Mouse (Mus musculus) liver, postnatal 0 days (tissue): ENCODE measurements around the gene Gm10961. TPM values are rescaled to one million over a fixed set of nuclear protein-coding genes. Genes with fewer than 3 reads are reported as not detected.

Experiments
- ATAC-seq: fragments of 200-750 bp; cut with Nextera tagmentation; 2 replicates; pipeline ENCODE4 v1.8.0; 2017; ENCODE audit warnings: mild to moderate bottlenecking, moderate library complexity
- DNase-seq: peaks from one replicate; pipeline ENCODE4 v3.0.0-alpha.2; 2016
- H3K27ac ChIP-seq: fragments of 300-500 bp; sonication (generic); 2 replicates; pipeline ENCODE4 v1.5.1; 2014; ENCODE audit warnings: antibody characterized with exemption, moderate library complexity, mild to moderate bottlenecking, low read depth
- H3K27me3 ChIP-seq: fragments of 300-500 bp; sonication (generic); 2 replicates; pipeline ENCODE4 v1.6.1; 2014; ENCODE audit warnings: low read length, control low read depth, mixed read lengths; ENCODE audit not compliant: insufficient read depth
- H3K36me3 ChIP-seq: fragments of 300-500 bp; sonication (generic); replicated peaks from 2 replicates; pipeline ENCODE4 v1.6.1; 2014; ENCODE audit warnings: mild to moderate bottlenecking, control low read depth, low read length, moderate library complexity, mixed read lengths; ENCODE audit not compliant: insufficient read depth
- H3K4me1 ChIP-seq: fragments of 300-500 bp; sonication (generic); 2 replicates; pipeline ENCODE4 v1.6.1; 2014; ENCODE audit warnings: antibody characterized with exemption, mild to moderate bottlenecking, control low read depth; ENCODE audit not compliant: insufficient read depth
- H3K4me2 ChIP-seq: fragments of 300-500 bp; sonication (generic); 2 replicates; pipeline ENCODE4 v1.6.1; 2014; ENCODE audit warnings: low read depth, mild to moderate bottlenecking, low read length, moderate library complexity, mixed read lengths
- H3K4me3 ChIP-seq: fragments of 300-500 bp; sonication (generic); 2 replicates; pipeline ENCODE4 v1.5.1; 2014; ENCODE audit warnings: low read depth, low read length
- H3K9ac ChIP-seq: fragments of 300-500 bp; sonication (generic); replicated peaks from 2 replicates; pipeline ENCODE4 v1.6.1; 2014; ENCODE audit warnings: mild to moderate bottlenecking, moderate library complexity
- H3K9me3 ChIP-seq: fragments of 300-500 bp; sonication (generic); 2 replicates; pipeline ENCODE4 v1.6.1; 2016; ENCODE audit warnings: mild to moderate bottlenecking, control low read depth, low read length, mixed read lengths
- CTCF ChIP-seq: sonication (generic); IDR thresholded peaks from 2 replicates; pipeline ENCODE4 v1.5.1; 2016; ENCODE audit warnings: antibody characterized with exemption, low read depth
- EP300 ChIP-seq: IDR thresholded peaks from 2 replicates; pipeline ENCODE4 v1.6.1; 2016; ENCODE audit warnings: antibody characterized with exemption, low read depth, mild to moderate bottlenecking
- WGBS: fragments of 180-500 bp; shearing (Covaris S2); extraction: QIAGEN DNeasy Blood & Tissue Kit; methylation state at CpG from one replicate; pipeline ENCODE4 v1.1.7; 2014; ENCODE audit not compliant: insufficient replicate concordance; 5-methylcytosine and 5-hydroxymethylcytosine counted together
- polyA plus RNA-seq: library from polyadenylated mRNA; unstranded; fragments of >200 nt; fragmentation: Nextera tagmentation; extraction: Ambion mirVana; gene quantifications from 2 replicates; pipeline ENCODE4 v1.2.1, GENCODE M21; 2015

The Gm10961 gene
- polyA plus RNA-seq, 1 experiment from 2014 or later: not detected

DNA sequence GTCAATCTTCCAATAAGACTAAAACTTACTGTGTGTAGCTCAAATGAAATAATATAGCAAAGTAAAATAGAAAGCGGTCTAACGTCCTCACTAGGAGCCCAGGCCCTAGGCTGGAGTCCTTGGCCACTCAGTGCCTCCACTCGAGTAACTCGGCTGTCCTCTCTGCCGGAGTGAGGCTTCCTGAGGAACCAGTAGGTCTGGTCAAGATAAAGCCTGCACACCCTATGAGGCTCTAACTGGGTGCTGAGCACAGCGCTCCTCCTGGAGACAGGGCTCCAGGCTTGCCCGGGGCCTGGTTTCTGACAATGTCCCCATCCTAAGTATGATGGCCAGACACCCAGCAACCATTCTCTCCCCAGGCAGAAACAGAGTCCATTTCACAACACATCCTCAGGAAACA is 8.6 kb upstream of the Gm10961 start:
- no peak overlapping the region for H3K27ac ChIP-seq
- H3K9ac ChIP-seq: no peak overlapping the region
- H3K4me2 ChIP-seq: no peak overlapping the region
- DNase-seq (no peak), ATAC-seq (no peak)
- H3K4me1 ChIP-seq: no peaks in the 10 kb centered on the region
- no peaks in the 10 kb centered on the region for H3K27me3 ChIP-seq
- H3K4me3 ChIP-seq: no peak overlapping the region
- peaks cover 87% of the 10 kb centered on the region for H3K36me3 ChIP-seq
- no peaks in the 10 kb centered on the region for H3K9me3 ChIP-seq
- TF ChIP-seq EP300: no peak
- TF ChIP-seq CTCF: no peak
- 86% methylated on average over 7 of the region's 7 CpGs for WGBS

DNA sequence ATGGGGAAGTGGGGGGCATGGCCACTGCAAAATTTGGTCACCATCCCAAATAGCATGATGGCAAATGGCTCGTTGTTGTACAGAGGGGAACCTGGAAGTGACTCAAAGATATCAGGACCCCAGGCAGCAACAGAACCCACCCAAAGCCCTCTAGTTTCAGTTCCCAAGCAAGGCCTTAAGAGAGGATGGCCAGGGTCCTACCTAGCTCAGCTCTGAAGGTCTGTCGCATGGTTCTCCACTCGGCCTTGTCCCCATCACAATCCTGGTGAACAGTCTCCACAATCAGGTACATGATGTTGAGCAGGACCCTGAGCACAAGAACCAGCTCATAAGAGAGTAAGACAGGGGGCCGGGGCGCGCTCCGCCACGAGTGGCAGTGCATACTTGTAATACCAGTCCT is 6.7 kb upstream of the Gm10961 start:
- Histone ChIP-seq H3K4me2 (no peak overlapping the region), H3K4me3 (no peak overlapping the region), H3K4me1 (no peaks in the 10 kb centered on the region), H3K27ac (no peak overlapping the region), H3K9me3 (no peaks in the 10 kb centered on the region), H3K27me3 (no peaks in the 10 kb centered on the region), H3K36me3 (peaks cover 77% of the 10 kb centered on the region), H3K9ac (no peak overlapping the region)
- ATAC-seq (no peak), DNase-seq (no peak)
- TF ChIP-seq EP300 (no peak), CTCF (no peak)
- 86% methylated on average over 8 of the region's 8 CpGs for WGBS

DNA sequence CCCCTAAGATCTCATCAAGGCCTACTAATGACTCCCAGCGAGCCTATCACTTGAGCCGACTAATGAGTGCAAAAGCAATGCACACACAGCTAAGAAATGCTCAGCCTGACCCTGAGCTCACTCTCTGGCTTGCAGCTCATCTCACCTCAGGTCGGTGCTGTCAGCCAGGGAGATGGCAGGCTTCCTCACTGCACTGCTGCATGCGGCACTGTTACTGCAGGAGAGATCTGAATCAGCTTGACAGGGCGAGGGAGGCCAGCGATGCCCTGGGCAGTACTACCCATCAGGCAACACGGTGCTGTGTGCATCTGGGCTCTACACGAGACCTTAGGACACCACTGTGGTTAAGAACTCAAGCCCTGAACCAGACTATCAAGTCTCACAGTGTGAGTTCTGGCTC is 5.6 kb upstream of the Gm10961 start:
- peaks cover 69% of the 10 kb centered on the region for H3K36me3 ChIP-seq

DNA sequence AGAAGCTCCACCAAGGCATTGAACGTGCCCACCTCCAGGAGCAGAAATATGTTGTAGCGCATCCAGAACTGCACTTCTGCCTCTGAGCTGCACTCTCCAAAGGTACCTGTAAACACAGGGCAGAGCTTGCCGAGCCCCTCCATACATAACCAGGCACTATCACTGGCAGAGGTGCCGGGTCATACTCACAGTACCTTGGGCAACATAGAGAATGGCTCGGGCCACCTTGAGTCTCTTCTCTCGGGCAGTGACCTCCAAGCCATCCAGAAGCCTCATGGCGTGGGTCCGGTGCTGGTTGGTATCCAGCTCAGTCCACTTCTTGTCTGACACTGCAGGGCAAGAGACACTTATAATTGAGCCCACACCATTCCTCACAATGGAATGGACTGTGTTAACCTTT is 4.4 kb upstream of the Gm10961 start:
- WGBS: 91% methylated on average over 8 of the region's 8 CpGs
- no peaks in the 10 kb centered on the region for H3K9me3 ChIP-seq
- TF ChIP-seq CTCF: no peak
- TF ChIP-seq EP300: no peak
- ATAC-seq (no peak), DNase-seq (no peak)
- peaks cover 8% of the 10 kb centered on the region for H3K4me1 ChIP-seq
- H3K4me3 ChIP-seq: no peak overlapping the region
- no peaks in the 10 kb centered on the region for H3K27me3 ChIP-seq
- no peak overlapping the region for H3K27ac ChIP-seq
- peaks cover 58% of the 10 kb centered on the region for H3K36me3 ChIP-seq
- no peak overlapping the region for H3K9ac ChIP-seq
- H3K4me2 ChIP-seq: no peak overlapping the region

More for the DNA sequence above, 5.6 kb upstream of the Gm10961 start:
- WGBS: 81% methylated on average over 8 of the region's 8 CpGs
- H3K4me1 ChIP-seq: peaks cover 5% of the 10 kb centered on the region
- TF ChIP-seq EP300 (no peak), CTCF (no peak)
- no peak overlapping the region for H3K27ac ChIP-seq
- no peaks in the 10 kb centered on the region for H3K9me3 ChIP-seq
- H3K27me3 ChIP-seq: no peaks in the 10 kb centered on the region
- no peak overlapping the region for H3K4me2 ChIP-seq
- DNase-seq (no peak), ATAC-seq (no peak)
- H3K4me3 ChIP-seq: no peak overlapping the region
- no peak overlapping the region for H3K9ac ChIP-seq

DNA sequence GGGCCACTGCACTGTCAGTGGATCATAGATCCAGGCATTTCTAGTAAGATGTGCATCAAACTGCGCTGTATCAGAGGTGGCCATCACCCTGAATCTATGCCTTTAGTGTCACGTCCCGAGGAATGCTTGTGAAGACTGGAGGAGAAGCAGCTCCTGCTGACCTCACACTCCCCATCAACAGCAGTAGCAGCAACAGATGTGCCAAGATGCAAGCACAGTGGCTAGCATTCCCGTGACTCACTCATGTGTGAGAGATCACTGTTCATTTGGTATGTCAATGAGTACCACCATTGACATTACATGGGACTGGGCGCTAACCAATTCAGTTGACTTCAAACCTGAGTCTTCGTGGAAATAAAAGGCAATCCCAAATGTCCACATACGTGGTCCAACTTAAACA is 3.5 kb upstream of the Gm10961 start:
- Histone ChIP-seq H3K4me1 (peaks cover 12% of the 10 kb centered on the region), H3K9ac (no peak overlapping the region), H3K36me3 (peaks cover 49% of the 10 kb centered on the region), H3K9me3 (no peaks in the 10 kb centered on the region), H3K4me3 (no peak overlapping the region), H3K4me2 (no peak overlapping the region), H3K27me3 (no peaks in the 10 kb centered on the region), H3K27ac (no peak overlapping the region)
- 85% methylated on average over 7 of the region's 7 CpGs for WGBS
- ATAC-seq (no peak), DNase-seq (no peak)
- no peak for TF ChIP-seq EP300
- no peak for TF ChIP-seq CTCF

DNA sequence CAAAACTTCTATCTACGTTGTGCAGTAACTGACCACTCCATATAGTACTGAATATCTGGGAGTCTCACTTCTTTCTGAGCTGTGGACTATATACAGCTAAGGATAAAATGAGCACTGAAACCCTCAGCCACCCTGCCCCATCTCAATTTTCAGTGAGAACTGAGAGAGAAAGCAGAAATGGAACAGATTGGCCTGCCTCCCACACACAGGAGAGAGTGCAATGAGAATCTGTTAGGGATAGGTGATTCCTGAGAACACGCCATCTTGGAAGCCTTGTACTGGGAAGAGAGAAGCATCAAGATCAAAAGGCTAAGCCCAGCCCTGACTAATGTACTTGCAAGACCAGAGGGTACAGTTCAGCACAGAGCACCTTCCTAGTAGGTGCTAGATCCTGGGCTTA is 2.6 kb upstream of the Gm10961 start:
- WGBS: 81% methylated on average over 2 of the region's 2 CpGs
- Histone ChIP-seq H3K36me3 (peaks cover 41% of the 10 kb centered on the region), H3K4me2 (no peak overlapping the region), H3K27me3 (no peaks in the 10 kb centered on the region), H3K9me3 (no peaks in the 10 kb centered on the region), H3K9ac (no peak overlapping the region), H3K4me1 (peaks cover 14% of the 10 kb centered on the region), H3K4me3 (no peak overlapping the region), H3K27ac (no peak overlapping the region)
- no peak for ATAC-seq
- no peak for TF ChIP-seq CTCF
- TF ChIP-seq EP300: no peak
- DNase-seq: no peak

DNA sequence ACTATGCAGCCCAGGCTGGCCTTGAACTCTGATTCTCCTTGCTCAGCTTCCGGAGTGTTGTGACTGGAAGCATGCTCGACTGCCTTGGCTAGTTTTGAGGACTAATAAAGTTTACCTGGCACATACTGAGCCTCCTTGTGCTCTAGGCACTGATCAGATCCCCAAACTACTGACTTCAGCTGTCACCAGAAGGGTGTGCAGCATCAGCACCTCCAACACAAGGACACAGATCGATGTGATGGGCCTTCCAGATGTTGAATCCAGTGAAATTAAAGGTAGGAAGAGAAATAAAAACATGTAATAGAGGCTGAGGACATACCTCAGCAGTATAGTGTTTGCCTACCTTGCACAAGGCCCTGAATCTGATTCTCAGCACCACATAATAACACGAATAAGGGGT is 1.7 kb upstream of the Gm10961 start:
- WGBS: 87% methylated on average over 4 of the region's 4 CpGs
- no peaks in the 10 kb centered on the region for H3K27me3 ChIP-seq
- no peak overlapping the region for H3K4me2 ChIP-seq
- peaks cover 35% of the 10 kb centered on the region for H3K36me3 ChIP-seq
- no peak overlapping the region for H3K4me3 ChIP-seq
- H3K27ac ChIP-seq: no peak overlapping the region
- H3K9ac ChIP-seq: no peak overlapping the region
- DNase-seq (no peak), ATAC-seq (no peak)
- no peaks in the 10 kb centered on the region for H3K9me3 ChIP-seq
- peaks cover 14% of the 10 kb centered on the region for H3K4me1 ChIP-seq
- TF ChIP-seq EP300 (no peak), CTCF (no peak)
